Mouse (Mus musculus) intestine, embryonic 14.5 days (tissue): ENCODE data around the gene Zscan18. TPM values are rescaled to one million over a fixed set of nuclear protein-coding genes. Genes with fewer than 3 reads are reported as not detected.

ENCODE experiments used
- ATAC-seq: fragments of 200-750 bp; cut with Nextera tagmentation; replicated peaks from 2 replicates; pipeline ENCODE4 v1.8.0; 2017; ENCODE audit warnings: low read depth, moderate number of reproducible peaks, moderate TSS enrichment, moderate library complexity; ENCODE audit not compliant: low FRiP score, low TSS enrichment
- DNase-seq: peaks from one replicate; pipeline ENCODE4 v3.0.0-alpha.2; 2018; ENCODE audit warnings: low spot score
- H3K27ac ChIP-seq: fragments of 300-500 bp; sonication (generic); 2 replicates; pipeline ENCODE4 v1.5.1; 2014; ENCODE audit warnings: low read depth, mild to moderate bottlenecking, control low read depth
- H3K27me3 ChIP-seq: fragments of 300-500 bp; sonication (generic); replicated peaks from 2 replicates; pipeline ENCODE4 v1.6.1; 2014; ENCODE audit warnings: low read length, control low read depth; ENCODE audit not compliant: control insufficient read depth, insufficient read depth
- H3K36me3 ChIP-seq: fragments of 300-500 bp; sonication (generic); 2 replicates; pipeline ENCODE4 v1.6.1; 2014; ENCODE audit warnings: low read length, control low read depth; ENCODE audit not compliant: control insufficient read depth, insufficient read depth
- H3K4me1 ChIP-seq: fragments of 300-500 bp; sonication (generic); replicated peaks from 2 replicates; pipeline ENCODE4 v1.6.1; 2014; ENCODE audit warnings: low read length, control low read depth, mixed read lengths; ENCODE audit not compliant: control insufficient read depth, insufficient read depth
- H3K4me2 ChIP-seq: fragments of 300-500 bp; sonication (generic); 2 replicates; pipeline ENCODE4 v1.6.1; 2014; ENCODE audit warnings: low read length
- H3K4me3 ChIP-seq: fragments of 300-500 bp; sonication (generic); 2 replicates; pipeline ENCODE4 v1.5.1; 2014; ENCODE audit warnings: low read depth, low read length, control low read depth, mixed read lengths
- H3K9ac ChIP-seq: fragments of 300-500 bp; sonication (generic); 2 replicates; pipeline ENCODE4 v1.6.1; 2014; ENCODE audit warnings: mild to moderate bottlenecking, low read length
- H3K9me3 ChIP-seq: fragments of 300-500 bp; sonication (generic); 2 replicates; pipeline ENCODE4 v1.6.1; 2016; ENCODE audit warnings: low read length, control low read depth; ENCODE audit not compliant: control insufficient read depth
- WGBS: fragments of 180-500 bp; shearing (Covaris S2); extraction: QIAGEN DNeasy Blood & Tissue Kit; methylation state at CpG from one replicate; pipeline ENCODE4 v1.1.7; 2014; 5-methylcytosine and 5-hydroxymethylcytosine counted together
- polyA plus RNA-seq: library from polyadenylated mRNA; unstranded; fragments of >200 nt; fragmentation: Nextera tagmentation; extraction: Ambion mirVana; gene quantifications from 2 replicates; pipeline ENCODE4 v1.2.1, GENCODE M21; 2014

Gene Zscan18
- 7.6 and 8.4 TPM in 2 replicates for polyA plus RNA-seq

- Histone ChIP-seq H3K27ac (peak within 1 kb of the TSS; percentile 69), H3K36me3 (peaks cover 20% of the 10 kb centered on the region), H3K4me1 (0 out of 2 replicates have a peak, but pooled peaks cover 4% of the 10 kb centered on the region), H3K4me3 (peak within 1 kb of the TSS; percentile 44), H3K27me3 (no peaks in the 10 kb centered on the region), H3K9ac (peak within 1 kb of the TSS; percentile 62), H3K4me2 (peak within 1 kb of the TSS; percentile 84), H3K9me3 (no peaks in the 10 kb centered on the region)
- ATAC-seq = peak; percentile 99
- 5% methylated on average over 29 of the region's 31 CpGs for WGBS
- peak; percentile 91 for DNase-seq
Observed at GRCm38 (mm10) chr7:12802866-12803726, at the start of gene Zscan18. TSS of gene Zscan18 (minus strand) at chr7:12803635.

GRCm38 (mm10) chr7:12835779-12836178 lies 32.3 kb upstream of the Zscan18 start:
- H3K36me3 ChIP-seq = peaks cover 47% of the 10 kb centered on the region
- peak overlapping the region; percentile 66 for H3K4me3 ChIP-seq
- H3K27me3 ChIP-seq = no peaks in the 10 kb centered on the region
- DNase-seq = no peak
- ATAC-seq = no peak
- peaks cover 38% of the 10 kb centered on the region for H3K9me3 ChIP-seq
- peak overlapping the region; percentile 46 for H3K4me2 ChIP-seq
- WGBS = 98% methylated on average over 4 of the region's 4 CpGs
- no peak overlapping the region for H3K9ac ChIP-seq
- H3K27ac ChIP-seq = no peak overlapping the region
- no peaks in the 10 kb centered on the region for H3K4me1 ChIP-seq

GRCm38 (mm10) chr7:12835193-12835671 lies 31.8 kb upstream of the Zscan18 start:
- 34% methylated on average over 13 of the region's 13 CpGs for WGBS
- peaks cover 41% of the 10 kb centered on the region for H3K36me3 ChIP-seq
- no peak for DNase-seq

DNA sequence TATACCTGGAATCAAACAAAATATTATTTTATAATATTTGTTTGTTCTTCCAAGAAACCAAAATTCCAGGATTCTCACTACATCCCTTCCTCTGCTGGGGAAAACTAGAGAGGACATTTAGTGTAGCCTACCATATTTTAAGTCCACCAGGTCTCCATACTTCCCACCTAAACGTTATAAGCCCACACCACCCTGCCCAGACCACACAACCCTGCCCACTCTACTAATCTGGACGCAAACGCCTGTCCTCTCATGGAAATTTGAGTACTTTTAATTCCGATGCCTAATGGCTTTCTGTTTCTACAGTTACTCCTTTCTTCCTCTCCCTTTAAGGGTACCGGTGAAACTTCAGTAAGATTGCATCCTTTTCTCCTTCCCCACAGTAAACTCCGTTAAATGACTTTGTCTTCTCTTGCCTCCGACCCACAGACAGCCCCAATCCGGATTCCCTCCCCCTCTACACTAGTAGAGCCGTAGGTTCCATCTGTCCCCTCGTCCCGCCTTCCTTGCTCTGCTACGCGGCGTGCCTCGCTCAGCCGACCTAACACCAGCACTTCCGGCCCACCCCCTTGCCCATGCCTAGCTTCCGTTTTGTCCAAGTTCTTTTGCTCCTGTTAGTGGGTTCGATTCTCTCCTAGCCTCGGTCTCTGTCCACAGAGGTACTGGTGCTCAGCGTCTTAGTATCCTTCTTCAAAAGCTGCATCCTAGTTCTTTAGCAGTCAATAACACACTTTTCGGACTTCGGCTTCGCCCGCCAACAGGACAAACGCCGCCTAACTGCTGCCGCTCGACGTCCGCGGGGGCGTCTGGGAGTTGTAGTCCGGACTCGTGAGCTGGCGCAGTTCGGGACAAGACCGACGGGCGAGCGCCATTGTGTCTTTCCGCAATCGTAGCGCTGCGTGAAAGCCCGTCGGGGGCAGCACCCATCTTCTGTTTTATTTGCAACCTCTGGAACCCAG lies 31.0 kb upstream of the Zscan18 start, which contains the start of gene Zfp110:
Zfp110 (plus strand) TSS at position 600 of the 959 bp plus-strand sequence.
- peaks cover 35% of the 10 kb centered on the region for H3K9me3 ChIP-seq
- ATAC-seq (peak; percentile 97), DNase-seq (peak; percentile 96)
- peaks cover 35% of the 10 kb centered on the region for H3K36me3 ChIP-seq
- H3K27ac ChIP-seq = peak within 1 kb of the TSS; percentile 67
- peak within 1 kb of the TSS; percentile 46 for H3K4me2 ChIP-seq
- H3K4me3 ChIP-seq = peak within 1 kb of the TSS; percentile 66
- H3K27me3 ChIP-seq = no peaks in the 10 kb centered on the region
- WGBS = 4% methylated on average over 47 of the region's 47 CpGs
- H3K9ac ChIP-seq = peak within 1 kb of the TSS; percentile 64
- H3K4me1 ChIP-seq = no peaks in the 10 kb centered on the region

More at GRCm38 (mm10) chr7:12835193-12835671, 31.8 kb upstream of the Zscan18 start:
- peak overlapping the region; percentile 66 for H3K4me3 ChIP-seq
- peak overlapping the region; percentile 67 for H3K27ac ChIP-seq
- H3K9me3 ChIP-seq = peaks cover 36% of the 10 kb centered on the region
- peak; percentile 64 for ATAC-seq
- H3K27me3 ChIP-seq = no peaks in the 10 kb centered on the region
- no peaks in the 10 kb centered on the region for H3K4me1 ChIP-seq
- peak overlapping the region; percentile 46 for H3K4me2 ChIP-seq
- peak overlapping the region; percentile 64 for H3K9ac ChIP-seq

- ATAC-seq = peak; percentile 96
- Histone ChIP-seq H3K4me1 (peaks cover 7% of the 10 kb centered on the region), H3K9ac (peak within 1 kb of the TSS; percentile 82)
Observed at GRCm38 (mm10) chr7:12818521-12819295, 15.3 kb upstream of the Zscan18 start, which contains the start of gene Zfp329. TSS of gene Zfp329 (minus strand) at chr7:12818858.

GRCm38 (mm10) chr7:12815566-12815965 lies 12.1 kb upstream of the Zscan18 start:
- H3K4me3 ChIP-seq = no peak overlapping the region
- no peak overlapping the region for H3K9ac ChIP-seq
- no peak overlapping the region for H3K27ac ChIP-seq
- no peaks in the 10 kb centered on the region for H3K27me3 ChIP-seq
- ATAC-seq (no peak), DNase-seq (no peak)
- no peak overlapping the region for H3K4me2 ChIP-seq
- peaks cover 43% of the 10 kb centered on the region for H3K36me3 ChIP-seq
- peaks cover 29% of the 10 kb centered on the region for H3K9me3 ChIP-seq
- WGBS = 95% methylated on average over 8 of the region's 8 CpGs
- H3K4me1 ChIP-seq = peaks cover 7% of the 10 kb centered on the region

More at GRCm38 (mm10) chr7:12818521-12819295, 15.3 kb upstream of the Zscan18 start, which contains the start of gene Zfp329:
- peak within 1 kb of the TSS; percentile 67; the same call in 1 of the 2 replicates for H3K27ac ChIP-seq
- DNase-seq = peak; percentile 92
- H3K27me3 ChIP-seq = no peaks in the 10 kb centered on the region
- WGBS = under 1% methylated on average over 40 of the region's 40 CpGs
- peak within 1 kb of the TSS; percentile 68 for H3K4me2 ChIP-seq
- peak within 1 kb of the TSS; percentile 68 for H3K4me3 ChIP-seq
- H3K9me3 ChIP-seq = peaks cover 17% of the 10 kb centered on the region
- peaks cover 17% of the 10 kb centered on the region for H3K36me3 ChIP-seq

GRCm38 (mm10) chr7:12803727-12804071 lies 264 bp upstream of the Zscan18 start:
- H3K9ac ChIP-seq = peak overlapping the region; percentile 62
- peak overlapping the region; percentile 69 for H3K27ac ChIP-seq
- peak overlapping the region; percentile 44 for H3K4me3 ChIP-seq
- under 1% methylated on average over 16 of the region's 16 CpGs for WGBS
- 0 out of 2 replicates have a peak, but pooled peaks cover 4% of the 10 kb centered on the region for H3K4me1 ChIP-seq
- no peaks in the 10 kb centered on the region for H3K27me3 ChIP-seq
- peak overlapping the region; percentile 84 for H3K4me2 ChIP-seq
- no peak for DNase-seq
- H3K36me3 ChIP-seq = peaks cover 26% of the 10 kb centered on the region
- peaks cover 1% of the 10 kb centered on the region; the same call in 1 of the 2 replicates for H3K9me3 ChIP-seq
- ATAC-seq = peak; percentile 82; the same call in 1 of the 2 replicates
